Comparison of ENCODE assay signal across 27 mouse cellular contexts in the genomic region with DNA sequence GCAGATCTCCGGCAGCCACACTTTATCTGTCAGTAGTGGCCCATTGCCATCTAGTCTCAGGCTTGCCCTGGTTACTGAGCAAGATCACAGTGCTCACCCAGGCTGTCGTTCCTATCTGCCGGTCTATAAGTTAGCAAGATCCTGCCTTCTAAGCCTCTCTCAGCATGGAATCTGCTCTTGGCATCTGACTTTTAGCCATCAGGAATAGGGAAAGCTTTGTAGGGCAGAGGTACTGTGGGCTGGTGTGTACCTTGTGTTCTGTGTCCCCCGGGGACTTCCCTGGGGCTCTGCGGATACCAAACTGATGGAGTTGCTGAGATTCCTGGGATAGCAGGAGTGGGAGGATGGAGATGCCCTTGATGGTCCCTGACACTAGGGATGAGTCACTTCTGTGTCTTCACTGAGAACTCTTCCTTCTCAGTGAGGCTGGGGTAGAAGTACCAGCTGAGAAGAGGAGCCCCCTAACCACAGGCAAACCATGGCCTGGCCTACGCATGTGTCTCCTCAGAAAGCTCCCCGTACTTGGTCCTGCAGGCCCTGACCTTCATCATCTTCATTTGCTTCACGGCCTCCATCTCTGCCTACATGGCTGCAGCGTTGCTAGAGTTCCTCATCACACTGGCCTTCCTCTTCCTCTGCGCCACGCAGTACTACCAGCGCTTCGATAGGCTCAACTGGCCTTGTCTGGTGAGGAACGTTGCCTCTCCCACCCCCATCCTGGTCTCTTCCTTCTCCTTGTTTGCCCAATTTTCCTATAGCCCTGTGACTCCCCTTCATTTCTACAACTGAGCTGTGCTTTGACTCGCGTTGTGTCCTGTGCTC. TPM values are rescaled to one million over a fixed set of nuclear protein-coding genes. Genes with fewer than 3 reads are reported as not detected.
DNase-seq lines count a peak whose midpoint lies in the region; ATAC-seq and TF ChIP-seq lines count a peak whose summit lies in the region.
"Had no signal": no experiment of that assay in that cellular context is flagged by ENCODE, and none has a peak within 500 bp of the region (broad histone marks: within the 10 kb centered on the region; RNA-seq: fewer than 3 reads in every experiment).

No protein-coding gene starts in this region.

- no peaks in the 10 kb centered on the region for H3K27me3 ChIP-seq in heart, embryonic 11.5 days (ENCODE audit: control insufficient read depth, insufficient read depth, low read length)
- H3K27me3 ChIP-seq in heart, postnatal 0 days (ENCODE audit: control insufficient read depth, insufficient read depth, low read length), result no peaks in the 10 kb centered on the region
- H3K27me3 ChIP-seq: forebrain, embryonic 15.5 days; midbrain, embryonic 13.5 days had no signal

- no peak overlapping the region for H3K4me3 ChIP-seq in heart, embryonic 11.5 days (ENCODE audit: low read depth, low read length)
- H3K4me3 ChIP-seq in left cerebral cortex, adult 2 months, result peak overlapping the region; percentile 32; the same call in 1 of the 2 replicates
- no peak overlapping the region for H3K4me3 ChIP-seq in heart, postnatal 0 days (ENCODE audit: low read depth, low read length)
- H3K4me3 ChIP-seq: forebrain, embryonic 15.5 days; midbrain, embryonic 13.5 days had no signal

- 0 out of 2 replicates have a peak, but pooled peaks cover 4% of the 10 kb centered on the region for H3K4me1 ChIP-seq in heart, embryonic 11.5 days (ENCODE audit: control insufficient read depth, insufficient read depth, low read length)
- H3K4me1 ChIP-seq in heart, postnatal 0 days (ENCODE audit: control insufficient read depth, insufficient read depth), result no peaks in the 10 kb centered on the region; the same call in 1 of the 2 replicates

- H3K9ac ChIP-seq in heart, embryonic 11.5 days (ENCODE audit: low read depth, low read length), result no peak overlapping the region
- no peak overlapping the region for H3K9ac ChIP-seq in heart, postnatal 0 days (replicated peaks; ENCODE audit: low read depth, low read length)
- H3K9ac ChIP-seq: forebrain, embryonic 15.5 days; liver, postnatal 0 days had no signal

- 0 out of 2 replicates have a peak, but pooled peaks have one; percentile 5 for ATAC-seq in heart, embryonic 11.5 days (replicated peaks; ENCODE audit: insufficient number of reproducible peaks, low FRiP score, low TSS enrichment)
- ATAC-seq in heart, postnatal 0 days (ENCODE audit: insufficient read depth, low read depth), result peak; percentile 15
- ATAC-seq in cerebellum, adult (ENCODE audit: insufficient number of reproducible peaks, low FRiP score, low TSS enrichment), result no peak
- ATAC-seq: forebrain, embryonic 15.5 days; liver, postnatal 0 days; midbrain, embryonic 13.5 days had no signal

- no peaks in the 10 kb centered on the region for H3K36me3 ChIP-seq in heart, embryonic 11.5 days (ENCODE audit: control insufficient read depth, insufficient read depth, low read length)
- H3K36me3 ChIP-seq in heart, postnatal 0 days (replicated peaks; ENCODE audit: control insufficient read depth, insufficient read depth, low read length), result peaks cover 23% of the 10 kb centered on the region
- H3K36me3 ChIP-seq: forebrain, embryonic 15.5 days; midbrain, embryonic 13.5 days had no signal

- no peak overlapping the region for H3K4me2 ChIP-seq in heart, embryonic 11.5 days
- H3K4me2 ChIP-seq in heart, postnatal 0 days (ENCODE audit: low read depth, low read length), result no peak overlapping the region
- H3K4me2 ChIP-seq: forebrain, embryonic 15.5 days; midbrain, embryonic 13.5 days had no signal

- 72% methylated on average over 16 of the region's 16 CpGs for WGBS in heart, embryonic 11.5 days (ENCODE audit: insufficient replicate concordance)
- 58% methylated on average over 16 of the region's 16 CpGs for WGBS in heart, postnatal 0 days

- DNase-seq in heart, postnatal 25 days (ENCODE audit: low spot score), result no peak
- no peak for DNase-seq in left cerebral cortex, adult 2 months (ENCODE audit: extremely low spot score in 1 of 2, low spot score in 2 of 2)
- DNase-seq in left cerebral cortex, postnatal 4 days, result no peak
- DNase-seq in heart, postnatal 0 days (ENCODE audit: low spot score), result no peak
- no peak for DNase-seq in urinary bladder, postnatal 36 days (ENCODE audit: low spot score in 2 of 2)
- DNase-seq: B cell, adult 2 months; cerebellum, adult 2 months; cerebellum, postnatal 36 days; gastrocnemius, adult 2 months; kidney, adult 8-10 months; kidney, postnatal 25 days; layer of hippocampus, adult 9-11 months; liver; liver, postnatal 0 days; lung, postnatal 14 days; right cerebral cortex, postnatal 14 days; spleen, adult 18-20 months; thymus, postnatal 36 days had no signal

- TF ChIP-seq EP300 in heart, postnatal 0 days (IDR thresholded peaks at IDR 0.05; ENCODE audit: low read depth), result no peak

- no peaks in the 10 kb centered on the region for H3K9me3 ChIP-seq in heart, embryonic 11.5 days (replicated peaks; ENCODE audit: control insufficient read depth, low read length)
- H3K9me3 ChIP-seq in heart, postnatal 0 days (replicated peaks; ENCODE audit: control insufficient read depth, low read length), result no peaks in the 10 kb centered on the region
- H3K9me3 ChIP-seq: forebrain, embryonic 15.5 days; midbrain, embryonic 13.5 days had no signal

- intact Hi-C loops in heart, postnatal 25 days (cut with DNase I), result no loop called here
- intact Hi-C loops in left cerebral cortex, adult 2 months (cut with DNase I), result loop anchor here (5.0 kb wide), 1 partner anchor 95 kb away; no protein-coding TSS in a partner anchor
- intact Hi-C loops in left cerebral cortex, postnatal 4 days (cut with DNase I), result no loop called here

- no peak overlapping the region for H3K27ac ChIP-seq in heart, embryonic 11.5 days (ENCODE audit: low read depth, low read length)
- peak overlapping the region; percentile 37; the same call in 1 of the 2 replicates for H3K27ac ChIP-seq in left cerebral cortex, adult 2 months
- H3K27ac ChIP-seq in heart, postnatal 0 days (ENCODE audit: low read depth), result peak overlapping the region; percentile 72
- H3K27ac ChIP-seq: midbrain, embryonic 13.5 days had no signal

- no peak for TF ChIP-seq CTCF in left cerebral cortex, adult 2 months (IDR thresholded peaks at IDR 0.05)
- no peak for TF ChIP-seq CTCF in heart, postnatal 0 days (IDR thresholded peaks at IDR 0.05; ENCODE audit: low read depth)

RNA-seq across cellular contexts. Expression of a gene that starts 1.5 kb away (rescaled TPM):
- 0.49 and 0.90 TPM in 2 replicates for polyA plus RNA-seq in heart, embryonic 11.5 days (2014; fragmentation: Nextera tagmentation; extraction: Ambion mirVana)
- under 1 TPM; 0.29 to 0.36 TPM for total RNA-seq in heart, postnatal 25 days (2021)
- total RNA-seq in left cerebral cortex, adult 2 months (2021), result 10 to 100 TPM; 46.5 to 53.5 TPM
- 10 to 100 TPM in 1 of 2 experiments, 1 to 10 TPM in 1; 7.5 to 11.1 TPM for total RNA-seq in left cerebral cortex, postnatal 4 days (2021)
- total RNA-seq in heart, postnatal 0 days (2014; rRNA removed; ENCODE audit: low replicate concordance), result 3.1 and 8.1 TPM in 2 replicates
- 0.34 and 0.85 TPM in 2 replicates for polyA plus RNA-seq in heart, postnatal 0 days (2015; fragmentation: Nextera tagmentation; extraction: Ambion mirVana)
- total RNA-seq: megakaryocyte, adult 5-6 weeks had no signal
- polyA plus RNA-seq: liver, postnatal 0 days had no signal

RNA-seq across cellular contexts. Expression of a gene that starts 5.1 kb away (rescaled TPM):
- polyA plus RNA-seq in heart, embryonic 11.5 days (2014; fragmentation: Nextera tagmentation; extraction: Ambion mirVana), result not detected in 2 replicates
- not detected for total RNA-seq in heart, postnatal 25 days (2021)
- not detected for total RNA-seq in left cerebral cortex, adult 2 months (2021)
- total RNA-seq in left cerebral cortex, postnatal 4 days (2021), result not detected
- total RNA-seq in heart, postnatal 0 days (2014; rRNA removed; ENCODE audit: low replicate concordance), result not detected in 2 replicates
- polyA plus RNA-seq in heart, postnatal 0 days (2015; fragmentation: Nextera tagmentation; extraction: Ambion mirVana), result 0.11 TPM in 1 of 2 replicates, not detected in the other
- total RNA-seq: adrenal gland, postnatal 4 days; gastrocnemius, adult 2 months; megakaryocyte, adult 5-6 weeks had no signal
- polyA plus RNA-seq: embryonic facial prominence, embryonic 11.5 days; gonadal fat pad, adult 2 months; hindbrain, embryonic 11.5 days; liver, postnatal 0 days had no signal

RNA-seq across cellular contexts. Expression of a gene that starts 11.6 kb away (rescaled TPM):
- 11.0 and 12.7 TPM in 2 replicates for polyA plus RNA-seq in heart, embryonic 11.5 days (2014; fragmentation: Nextera tagmentation; extraction: Ambion mirVana)
- total RNA-seq in heart, postnatal 25 days (2021), result 1 to 10 TPM; 2.8 to 3.0 TPM
- 1 to 10 TPM; 5.1 to 8.1 TPM for total RNA-seq in left cerebral cortex, adult 2 months (2021)
- total RNA-seq in left cerebral cortex, postnatal 4 days (2021), result 10 to 100 TPM; 15.0 to 15.9 TPM
- total RNA-seq in heart, postnatal 0 days (2014; rRNA removed; ENCODE audit: low replicate concordance), result 12.5 and 22.2 TPM in 2 replicates
- 3.9 and 4.1 TPM in 2 replicates for polyA plus RNA-seq in heart, postnatal 0 days (2015; fragmentation: Nextera tagmentation; extraction: Ambion mirVana)
- total RNA-seq: megakaryocyte, adult 5-6 weeks had no signal

RNA-seq across cellular contexts. Expression of a gene that starts 24.6 kb away (rescaled TPM):
- 26.0 and 28.7 TPM in 2 replicates for polyA plus RNA-seq in heart, embryonic 11.5 days (2014; fragmentation: Nextera tagmentation; extraction: Ambion mirVana)
- 1 to 10 TPM; 2.7 to 3.1 TPM for total RNA-seq in heart, postnatal 25 days (2021)
- total RNA-seq in left cerebral cortex, adult 2 months (2021), result 100 to 1,000 TPM; 586 to 617 TPM
- total RNA-seq in left cerebral cortex, postnatal 4 days (2021), result 100 to 1,000 TPM; 345 to 405 TPM
- total RNA-seq in heart, postnatal 0 days (2014; rRNA removed; ENCODE audit: low replicate concordance), result 46.6 and 46.8 TPM in 2 replicates
- 22.3 and 22.7 TPM in 2 replicates for polyA plus RNA-seq in heart, postnatal 0 days (2015; fragmentation: Nextera tagmentation; extraction: Ambion mirVana)

RNA-seq across cellular contexts. Expression of a gene that starts 29.2 kb away (rescaled TPM):
- polyA plus RNA-seq in heart, embryonic 11.5 days (2014; fragmentation: Nextera tagmentation; extraction: Ambion mirVana), result 2,306 and 2,903 TPM in 2 replicates
- over 10,000 TPM; 23,221 to 24,394 TPM for total RNA-seq in heart, postnatal 25 days (2021)
- total RNA-seq in left cerebral cortex, adult 2 months (2021), result 10 to 100 TPM in 1 of 2 experiments, 1 to 10 TPM in 1; 6.0 to 10.9 TPM
- 1 to 10 TPM; 2.7 TPM for total RNA-seq in left cerebral cortex, postnatal 4 days (2021)
- total RNA-seq in heart, postnatal 0 days (2014; rRNA removed; ENCODE audit: low replicate concordance), result 3,860 and 3,976 TPM in 2 replicates
- polyA plus RNA-seq in heart, postnatal 0 days (2015; fragmentation: Nextera tagmentation; extraction: Ambion mirVana), result 8,242 and 9,737 TPM in 2 replicates
- total RNA-seq: megakaryocyte, adult 5-6 weeks had no signal
- polyA plus RNA-seq: gonadal fat pad, adult 2 months had no signal
